Mouse (Mus musculus) megakaryocyte, embryonic 14.5 days (primary cell): ENCODE measurements at regions not wholly inside any gene's neighbourhood (a gene's known extent, or its start where the extent isn't known, plus 50 kb on each side); places are given as distances from the start of the nearest gene placed in this dataset.

Source experiments
- H3K27me3 ChIP-seq: replicated peaks from 2 replicates; pipeline ENCODE3; 2012; ENCODE audit warnings: inconsistent platforms
- H3K36me3 ChIP-seq: replicated peaks from 2 replicates; pipeline ENCODE3; 2012; ENCODE audit warnings: low read length, inconsistent platforms, mixed read lengths
- H3K4me1 ChIP-seq: 2 replicates; pipeline ENCODE4 v1.6.1; 2012; ENCODE audit warnings: inconsistent platforms
- H3K4me3 ChIP-seq: replicated peaks from 2 replicates; pipeline ENCODE3; 2012; ENCODE audit warnings: moderate library complexity, mild to moderate bottlenecking, inconsistent platforms
- H3K9me3 ChIP-seq: 2 replicates; pipeline ENCODE4 v1.6.1; 2012; ENCODE audit warnings: inconsistent platforms
- FLI1 ChIP-seq: IDR thresholded peaks from 2 replicates; pipeline ENCODE4 v1.6.1; 2012; ENCODE audit warnings: low read length, inconsistent platforms, mixed read lengths
- GATA1 ChIP-seq: IDR thresholded peaks from 3 replicates; pipeline ENCODE4 v1.6.1; 2012; ENCODE audit warnings: mixed read lengths, low read length, inconsistent platforms, borderline replicate concordance

DNA sequence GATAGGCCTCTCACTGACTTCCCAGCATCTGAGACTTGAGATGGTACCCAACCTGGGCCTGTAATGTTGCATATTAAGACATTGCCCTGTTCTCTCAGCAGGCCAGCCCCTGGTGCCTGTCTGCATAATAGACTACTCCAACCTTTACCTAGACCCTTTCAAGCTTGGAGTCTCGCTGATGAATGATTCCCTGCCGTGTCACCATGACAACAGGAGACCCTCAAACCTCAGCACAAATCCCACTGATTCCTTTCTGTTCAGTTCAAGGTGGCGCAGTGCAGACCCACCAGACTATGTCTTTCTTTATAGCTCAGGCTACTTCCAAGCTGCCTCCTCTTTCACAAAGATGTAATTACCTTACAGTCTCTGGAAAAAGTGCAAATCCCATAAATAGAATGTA lies 172.0 kb downstream of the Dcdc2c start:
- no peaks in the 10 kb centered on the region for H3K36me3 ChIP-seq
- no peaks in the 10 kb centered on the region for H3K27me3 ChIP-seq
- H3K4me3 ChIP-seq: no peak overlapping the region
- peaks cover 5% of the 10 kb centered on the region; the same call in 1 of the 2 replicates for H3K9me3 ChIP-seq
- TF ChIP-seq GATA1 (no peak), FLI1 (no peak)
- H3K4me1 ChIP-seq: no peaks in the 10 kb centered on the region

DNA sequence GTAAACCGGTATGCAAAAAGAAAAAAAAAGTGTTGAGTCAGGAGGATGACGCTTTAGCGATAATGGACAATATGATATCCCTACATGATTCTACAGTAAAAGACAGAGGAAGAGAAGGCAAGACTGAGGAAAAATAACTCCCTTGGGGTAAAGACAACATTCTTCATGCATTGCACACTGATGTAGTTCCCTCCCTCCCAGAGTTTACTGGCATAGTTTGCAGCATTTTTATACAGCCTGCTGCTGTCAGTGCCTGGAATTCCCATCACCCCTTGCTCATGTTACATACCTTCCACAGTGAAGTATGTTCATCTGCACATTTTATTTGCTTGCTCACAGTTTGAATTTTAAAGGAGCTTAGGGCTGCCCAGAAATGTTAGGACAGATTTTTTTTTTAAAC lies 174.2 kb downstream of the Dcdc2c start:
- Histone ChIP-seq H3K36me3 (no peaks in the 10 kb centered on the region), H3K27me3 (no peaks in the 10 kb centered on the region), H3K4me1 (no peaks in the 10 kb centered on the region), H3K4me3 (no peak overlapping the region), H3K9me3 (peaks cover 4% of the 10 kb centered on the region; the same call in 1 of the 2 replicates)
- no peak for TF ChIP-seq GATA1
- TF ChIP-seq FLI1: no peak

DNA sequence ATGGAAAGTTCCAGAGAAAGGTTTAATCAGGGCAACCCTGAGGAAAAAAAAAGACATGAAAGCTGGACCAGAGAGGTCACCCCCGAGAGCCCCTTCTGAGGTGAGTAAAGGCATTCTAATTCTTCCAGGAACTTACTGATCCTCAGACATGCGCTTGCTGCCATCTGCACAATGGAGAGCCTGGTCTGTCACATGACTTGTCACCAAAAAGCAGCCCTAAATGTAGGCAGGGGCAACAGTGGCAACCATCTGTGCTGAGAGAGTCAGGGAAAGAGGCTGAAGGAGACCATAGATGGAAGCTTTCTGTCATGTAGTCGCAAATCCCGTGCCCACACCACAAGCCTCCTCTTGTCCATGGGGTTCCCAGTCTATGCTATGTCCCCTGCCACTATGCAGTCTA lies 174.8 kb downstream of the Dcdc2c start:
- no peaks in the 10 kb centered on the region for H3K36me3 ChIP-seq
- H3K4me1 ChIP-seq: no peaks in the 10 kb centered on the region
- H3K4me3 ChIP-seq: no peak overlapping the region
- no peak for TF ChIP-seq GATA1
- no peak for TF ChIP-seq FLI1
- H3K27me3 ChIP-seq: no peaks in the 10 kb centered on the region
- no peaks in the 10 kb centered on the region for H3K9me3 ChIP-seq

DNA sequence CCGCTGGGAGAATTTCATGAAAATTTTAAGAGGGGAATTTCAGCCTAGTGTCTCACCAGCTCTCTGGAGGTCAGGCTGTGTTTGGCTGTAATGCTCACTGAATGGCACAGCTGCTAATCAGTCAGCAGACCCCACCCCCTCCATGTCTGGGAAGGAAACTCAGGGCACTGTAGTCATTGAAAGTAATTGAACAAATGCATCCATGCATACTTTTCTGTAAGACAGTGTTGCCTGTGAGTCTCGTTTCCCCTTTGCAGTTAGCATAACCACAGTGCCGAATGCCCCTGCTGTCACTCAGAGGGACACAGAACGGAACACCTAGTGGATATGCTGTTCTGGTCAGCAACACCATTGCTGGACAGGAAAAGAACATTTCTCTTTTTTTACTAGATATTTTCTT lies 175.4 kb downstream of the Dcdc2c start:
- TF ChIP-seq GATA1 (no peak), FLI1 (no peak)
- no peak overlapping the region for H3K4me3 ChIP-seq
- no peaks in the 10 kb centered on the region for H3K36me3 ChIP-seq
- H3K9me3 ChIP-seq: no peaks in the 10 kb centered on the region
- H3K4me1 ChIP-seq: no peaks in the 10 kb centered on the region
- no peaks in the 10 kb centered on the region for H3K27me3 ChIP-seq

DNA sequence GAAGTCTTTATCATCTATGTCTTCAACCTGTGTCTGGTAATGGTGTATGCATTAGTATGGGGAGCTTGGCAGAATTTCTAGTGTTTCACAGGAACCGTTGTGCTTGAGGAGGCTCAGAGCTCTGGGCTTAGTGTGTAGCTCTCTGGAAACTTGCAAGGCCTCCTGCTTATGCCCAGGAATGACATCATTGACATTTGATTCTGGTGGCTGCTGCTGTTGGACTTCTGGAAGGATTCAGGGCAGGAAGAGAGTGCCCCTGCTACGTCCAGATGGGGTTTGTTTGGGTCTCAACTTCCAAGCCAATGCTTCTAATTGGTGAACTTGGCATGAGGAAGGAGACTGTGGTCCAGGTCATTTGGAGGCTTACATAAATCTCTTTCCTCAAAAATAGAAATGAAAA lies 186.9 kb downstream of the Dcdc2c start:
- Histone ChIP-seq H3K9me3 (peaks cover 3% of the 10 kb centered on the region; the same call in 1 of the 2 replicates), H3K4me1 (no peaks in the 10 kb centered on the region), H3K4me3 (no peak overlapping the region), H3K36me3 (no peaks in the 10 kb centered on the region), H3K27me3 (no peaks in the 10 kb centered on the region)
- TF ChIP-seq FLI1 (no peak), GATA1 (no peak)

DNA sequence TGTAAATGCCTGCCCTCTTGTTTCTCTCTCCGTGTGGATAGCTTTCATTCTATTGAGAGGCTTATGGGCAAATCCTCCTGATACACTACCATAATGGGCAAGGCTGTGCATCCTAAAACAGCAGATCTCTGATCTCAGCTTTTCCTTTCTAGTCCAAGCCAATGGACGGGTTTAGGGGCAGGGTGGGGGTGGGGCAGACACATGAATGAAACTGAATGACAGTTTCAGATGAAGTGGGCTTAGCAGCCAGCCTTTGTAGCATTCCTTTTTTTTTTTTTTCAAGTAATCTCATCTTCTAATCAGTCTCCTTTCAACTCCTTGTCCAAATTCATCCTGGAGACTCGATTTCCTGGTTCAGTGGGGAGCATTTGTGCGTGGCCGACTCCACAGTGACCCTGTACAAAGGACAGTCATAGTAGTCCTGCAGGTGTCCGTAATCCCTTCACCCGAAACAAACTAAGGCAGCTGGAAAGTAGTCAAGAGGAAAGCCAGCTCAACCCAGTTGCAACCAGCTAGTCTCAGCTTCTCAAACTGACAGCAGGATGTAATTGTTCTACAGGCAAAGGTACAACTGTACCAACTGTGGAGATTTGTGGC lies 193.4 kb downstream of the Dcdc2c start:
- TF ChIP-seq FLI1: no peak
- no peak for TF ChIP-seq GATA1
- Histone ChIP-seq H3K4me1 (no peaks in the 10 kb centered on the region), H3K4me3 (no peak overlapping the region), H3K27me3 (no peaks in the 10 kb centered on the region), H3K9me3 (no peaks in the 10 kb centered on the region; the same call in 1 of the 2 replicates), H3K36me3 (no peaks in the 10 kb centered on the region)

DNA sequence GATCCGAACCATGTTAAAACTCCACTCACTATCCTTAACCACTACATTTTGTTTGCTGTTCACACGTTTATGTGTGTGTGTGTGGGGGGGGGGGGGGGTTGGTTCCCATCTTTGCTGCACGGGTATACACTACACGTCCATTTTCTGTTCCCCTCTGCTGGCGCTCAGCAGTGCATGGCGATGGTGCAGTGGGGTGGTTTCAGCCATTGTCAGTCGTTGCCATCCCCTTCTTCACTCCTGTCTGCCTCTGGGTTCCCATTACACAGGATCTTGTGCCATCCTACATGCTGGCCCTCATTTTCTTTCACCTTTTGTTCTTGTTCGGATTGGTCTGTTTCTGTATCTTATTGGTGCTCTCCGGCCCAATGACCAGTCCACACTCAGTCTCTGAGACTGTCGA lies 194.4 kb downstream of the Dcdc2c start:
- H3K36me3 ChIP-seq: no peaks in the 10 kb centered on the region
- H3K27me3 ChIP-seq: no peaks in the 10 kb centered on the region
- no peaks in the 10 kb centered on the region for H3K4me1 ChIP-seq
- TF ChIP-seq GATA1 (no peak), FLI1 (no peak)
- H3K9me3 ChIP-seq: no peaks in the 10 kb centered on the region; the same call in 1 of the 2 replicates
- H3K4me3 ChIP-seq: no peak overlapping the region

DNA sequence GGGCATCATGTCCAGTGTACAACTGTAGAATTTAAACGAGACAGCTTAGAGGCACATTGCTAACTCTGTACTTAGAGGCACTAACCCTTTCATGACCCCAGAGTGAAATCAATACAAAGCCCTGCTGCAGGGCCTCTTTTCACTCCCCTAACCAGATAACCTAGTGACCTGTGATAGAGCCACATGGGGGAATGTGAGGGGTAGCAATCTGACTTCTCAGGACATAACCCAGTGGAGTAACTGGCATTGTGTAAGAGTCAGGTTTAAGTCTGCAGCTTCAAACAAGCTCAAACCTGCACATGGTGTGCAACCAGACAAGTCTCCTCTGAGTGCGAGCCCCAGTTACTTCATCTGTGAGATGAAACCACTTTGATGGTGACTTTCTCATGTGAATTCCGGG lies 199.1 kb downstream of the Dcdc2c start:
- Histone ChIP-seq H3K27me3 (no peaks in the 10 kb centered on the region), H3K4me3 (no peak overlapping the region), H3K4me1 (no peaks in the 10 kb centered on the region), H3K9me3 (peaks cover 5% of the 10 kb centered on the region; the same call in 1 of the 2 replicates), H3K36me3 (no peaks in the 10 kb centered on the region)
- no peak for TF ChIP-seq GATA1
- TF ChIP-seq FLI1: no peak

DNA sequence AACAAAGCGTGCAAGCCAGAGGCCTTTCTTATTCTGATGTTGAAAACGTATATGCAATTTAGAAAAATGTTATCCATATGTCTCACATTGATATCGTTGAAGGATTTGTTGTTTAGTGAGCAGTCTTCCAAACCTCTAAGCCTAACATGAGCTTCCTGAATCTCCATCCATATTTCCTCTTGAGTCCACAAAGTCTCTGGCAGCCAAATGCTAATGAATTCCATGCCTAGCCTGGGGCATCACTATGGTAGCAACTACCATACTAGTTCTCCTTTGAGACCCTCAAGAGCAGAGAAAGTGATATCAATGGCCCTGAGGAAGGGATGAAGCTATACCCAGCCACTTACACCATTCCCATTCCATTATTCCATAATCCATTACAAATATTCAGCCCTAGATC lies 199.6 kb downstream of the Dcdc2c start:
- Histone ChIP-seq H3K4me1 (no peaks in the 10 kb centered on the region), H3K4me3 (no peak overlapping the region), H3K27me3 (no peaks in the 10 kb centered on the region), H3K36me3 (no peaks in the 10 kb centered on the region), H3K9me3 (peaks cover 5% of the 10 kb centered on the region; the same call in 1 of the 2 replicates)
- TF ChIP-seq FLI1: no peak
- TF ChIP-seq GATA1: no peak

DNA sequence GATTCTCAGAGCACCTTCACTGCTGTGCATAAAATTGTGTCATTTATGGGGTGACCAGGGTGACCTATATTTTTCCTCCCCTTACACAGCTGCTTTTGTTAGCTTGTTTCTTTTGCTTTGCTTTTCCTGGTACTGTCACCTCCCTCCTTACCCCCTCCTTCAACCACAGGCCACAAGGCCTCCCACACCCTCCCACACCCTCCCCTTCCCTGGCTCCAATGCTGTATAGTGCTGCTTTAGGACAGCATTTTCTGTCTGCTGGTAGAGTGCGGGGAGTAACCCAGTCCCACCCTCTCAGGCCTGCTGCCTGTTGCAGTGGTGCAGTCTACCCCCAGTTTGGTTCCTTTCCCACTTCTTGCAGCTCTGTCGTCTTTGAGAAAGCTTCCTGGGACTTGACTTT lies 209.5 kb downstream of the Dcdc2c start:
- Histone ChIP-seq H3K4me1 (no peaks in the 10 kb centered on the region), H3K27me3 (no peaks in the 10 kb centered on the region), H3K9me3 (peaks cover 8% of the 10 kb centered on the region; the same call in 1 of the 2 replicates), H3K4me3 (no peak overlapping the region), H3K36me3 (no peaks in the 10 kb centered on the region)
- TF ChIP-seq GATA1: no peak

DNA sequence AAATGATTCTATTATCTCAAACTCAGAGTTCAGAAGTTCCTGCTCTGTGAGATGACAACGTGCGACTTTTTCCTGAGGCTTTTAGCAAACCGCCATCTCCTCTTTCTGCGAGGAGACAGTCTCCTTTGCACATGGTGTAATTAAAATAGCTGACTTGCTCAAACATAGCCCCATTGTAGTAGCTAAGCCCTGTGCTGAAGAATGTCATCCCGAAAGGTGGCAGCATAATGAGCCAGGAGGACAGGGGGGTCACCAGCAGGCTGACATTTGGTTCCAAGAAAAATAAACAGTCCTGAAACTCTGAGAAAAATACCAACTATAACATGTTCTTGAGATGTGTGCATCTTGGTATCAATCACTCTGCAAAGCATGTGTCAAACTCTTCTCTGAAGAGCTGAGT lies 219.6 kb downstream of the Dcdc2c start:
- Histone ChIP-seq H3K4me3 (no peak overlapping the region), H3K27me3 (no peaks in the 10 kb centered on the region), H3K4me1 (no peaks in the 10 kb centered on the region), H3K36me3 (no peaks in the 10 kb centered on the region), H3K9me3 (0 out of 2 replicates have a peak, but pooled peaks cover 4% of the 10 kb centered on the region)
- TF ChIP-seq FLI1 (no peak), GATA1 (no peak)
